Mouse (Mus musculus) forebrain, embryonic 14.5 days (tissue): ENCODE measurements at regions not wholly inside any gene's neighbourhood (a gene's known extent, or its start where the extent isn't known, plus 50 kb on each side); places are given as distances from the start of the nearest gene placed in this dataset.

ENCODE experiments used
- ATAC-seq: fragments of 200-750 bp; cut with Nextera tagmentation; 2 replicates; pipeline ENCODE4 v1.8.0; 2017; ENCODE audit warnings: mild to moderate bottlenecking, moderate library complexity
- DNase-seq: peaks from one replicate; pipeline ENCODE4 v3.0.0-alpha.2; 2015; ENCODE audit warnings: low spot score
- H3K27ac ChIP-seq: fragments of 300-500 bp; sonication (generic); 2 replicates; pipeline ENCODE4 v1.5.1; 2014; ENCODE audit warnings: low read depth, mild to moderate bottlenecking, control low read depth, low read length, moderate library complexity
- H3K27me3 ChIP-seq: fragments of 300-500 bp; sonication (generic); replicated peaks from 2 replicates; pipeline ENCODE4 v1.6.1; 2014; ENCODE audit warnings: low read length, control low read depth, mixed read lengths; ENCODE audit not compliant: control insufficient read depth, insufficient read depth
- H3K36me3 ChIP-seq: fragments of 300-500 bp; sonication (generic); 2 replicates; pipeline ENCODE4 v1.6.1; 2014; ENCODE audit warnings: low read length, control low read depth; ENCODE audit not compliant: control insufficient read depth, insufficient read depth
- H3K4me1 ChIP-seq: fragments of 300-500 bp; sonication (generic); 2 replicates; pipeline ENCODE4 v1.6.1; 2014; ENCODE audit warnings: antibody characterized with exemption, low read length, control low read depth; ENCODE audit not compliant: control insufficient read depth, insufficient read depth
- H3K4me2 ChIP-seq: fragments of 300-500 bp; sonication (generic); 2 replicates; pipeline ENCODE4 v1.6.1; 2014; ENCODE audit warnings: mild to moderate bottlenecking, control low read depth, low read length
- H3K4me3 ChIP-seq: fragments of 300-500 bp; sonication (generic); 2 replicates; pipeline ENCODE4 v1.5.1; 2014; ENCODE audit warnings: low read depth, low read length, control low read depth
- H3K9ac ChIP-seq: fragments of 300-500 bp; sonication (generic); 2 replicates; pipeline ENCODE4 v1.6.1; 2014; ENCODE audit warnings: mild to moderate bottlenecking, low read length, control low read depth, moderate library complexity
- H3K9me3 ChIP-seq: fragments of 300-500 bp; sonication (generic); replicated peaks from 2 replicates; pipeline ENCODE4 v1.6.1; 2016; ENCODE audit warnings: low read length, control low read depth, mixed read lengths; ENCODE audit not compliant: control insufficient read depth
- WGBS: fragments of 180-500 bp; shearing (Covaris S2); extraction: QIAGEN DNeasy Blood & Tissue Kit; methylation state at CpG from one replicate; pipeline ENCODE4 v1.1.7; 2014; 5-methylcytosine and 5-hydroxymethylcytosine counted together

GRCm38 (mm10) chr15:97170074-97170473 lies 76.8 kb upstream of the Pced1b start:
- DNase-seq (no peak), ATAC-seq (no peak)
- Histone ChIP-seq H3K4me3 (no peak overlapping the region), H3K27ac (no peak overlapping the region), H3K27me3 (no peaks in the 10 kb centered on the region), H3K9ac (no peak overlapping the region), H3K36me3 (no peaks in the 10 kb centered on the region), H3K4me1 (no peaks in the 10 kb centered on the region), H3K9me3 (no peaks in the 10 kb centered on the region), H3K4me2 (no peak overlapping the region)
- 90% methylated on average over 6 of the region's 6 CpGs for WGBS

- no peaks in the 10 kb centered on the region for H3K27me3 ChIP-seq
- DNase-seq (no peak), ATAC-seq (no peak)
- no peaks in the 10 kb centered on the region for H3K4me1 ChIP-seq
- H3K27ac ChIP-seq: no peak overlapping the region
- no peaks in the 10 kb centered on the region for H3K36me3 ChIP-seq
- 90% methylated on average over 10 of the region's 10 CpGs for WGBS
- H3K4me3 ChIP-seq: no peak overlapping the region
- no peak overlapping the region for H3K9ac ChIP-seq
- no peaks in the 10 kb centered on the region for H3K9me3 ChIP-seq
- H3K4me2 ChIP-seq: no peak overlapping the region
These were observed 77.5 kb upstream of the Pced1b start for GRCm38 (mm10) chr15:97169381-97169780.

GRCm38 (mm10) chr15:97167116-97167515 lies 79.8 kb upstream of the Pced1b start:
- H3K4me2 ChIP-seq: no peak overlapping the region
- no peaks in the 10 kb centered on the region for H3K36me3 ChIP-seq
- ATAC-seq (no peak), DNase-seq (no peak)
- no peaks in the 10 kb centered on the region for H3K4me1 ChIP-seq
- H3K27ac ChIP-seq: no peak overlapping the region
- no peak overlapping the region for H3K4me3 ChIP-seq
- 97% methylated on average over 7 of the region's 7 CpGs for WGBS
- no peaks in the 10 kb centered on the region for H3K9me3 ChIP-seq
- no peak overlapping the region for H3K9ac ChIP-seq
- no peaks in the 10 kb centered on the region for H3K27me3 ChIP-seq

- Histone ChIP-seq H3K4me2 (no peak overlapping the region), H3K4me3 (no peak overlapping the region), H3K27me3 (no peaks in the 10 kb centered on the region), H3K4me1 (no peaks in the 10 kb centered on the region), H3K9ac (no peak overlapping the region), H3K27ac (no peak overlapping the region), H3K9me3 (no peaks in the 10 kb centered on the region), H3K36me3 (no peaks in the 10 kb centered on the region)
- no peak for ATAC-seq
- DNase-seq: no peak
- 90% methylated on average over 15 of the region's 15 CpGs for WGBS
These were observed 82.3 kb upstream of the Pced1b start for GRCm38 (mm10) chr15:97164616-97165015.

- Histone ChIP-seq H3K4me2 (no peak overlapping the region), H3K36me3 (no peaks in the 10 kb centered on the region), H3K9me3 (no peaks in the 10 kb centered on the region), H3K9ac (no peak overlapping the region), H3K4me3 (no peak overlapping the region), H3K27ac (no peak overlapping the region), H3K27me3 (no peaks in the 10 kb centered on the region), H3K4me1 (no peaks in the 10 kb centered on the region)
- ATAC-seq (no peak), DNase-seq (no peak)
- 96% methylated on average over 6 of the region's 6 CpGs for WGBS
These were observed 82.9 kb upstream of the Pced1b start for GRCm38 (mm10) chr15:97163971-97164370.

- WGBS: 93% methylated on average over 8 of the region's 8 CpGs
- Histone ChIP-seq H3K27me3 (no peaks in the 10 kb centered on the region), H3K27ac (no peak overlapping the region)
These were observed 83.8 kb upstream of the Pced1b start for GRCm38 (mm10) chr15:97163090-97163489.

GRCm38 (mm10) chr15:97162305-97162704 lies 84.6 kb upstream of the Pced1b start:
- H3K9ac ChIP-seq: no peak overlapping the region
- no peaks in the 10 kb centered on the region for H3K9me3 ChIP-seq
- ATAC-seq (no peak), DNase-seq (no peak)
- H3K4me2 ChIP-seq: no peak overlapping the region
- H3K27me3 ChIP-seq: no peaks in the 10 kb centered on the region
- H3K27ac ChIP-seq: no peak overlapping the region
- no peaks in the 10 kb centered on the region for H3K36me3 ChIP-seq
- no peak overlapping the region for H3K4me3 ChIP-seq
- 90% methylated on average over 8 of the region's 8 CpGs for WGBS
- H3K4me1 ChIP-seq: no peaks in the 10 kb centered on the region

More at GRCm38 (mm10) chr15:97163090-97163489, 83.8 kb upstream of the Pced1b start:
- Histone ChIP-seq H3K9ac (no peak overlapping the region), H3K4me1 (no peaks in the 10 kb centered on the region), H3K4me3 (no peak overlapping the region), H3K36me3 (no peaks in the 10 kb centered on the region), H3K4me2 (no peak overlapping the region), H3K9me3 (no peaks in the 10 kb centered on the region)
- DNase-seq: no peak
- ATAC-seq: no peak

- Histone ChIP-seq H3K27me3 (no peaks in the 10 kb centered on the region), H3K9me3 (no peaks in the 10 kb centered on the region), H3K4me2 (no peak overlapping the region), H3K4me1 (no peaks in the 10 kb centered on the region), H3K36me3 (no peaks in the 10 kb centered on the region), H3K27ac (no peak overlapping the region), H3K9ac (no peak overlapping the region), H3K4me3 (no peak overlapping the region)
- DNase-seq (no peak), ATAC-seq (no peak)
- WGBS: 95% methylated on average over 5 of the region's 5 CpGs
These were observed 85.4 kb upstream of the Pced1b start for GRCm38 (mm10) chr15:97161530-97161929.

GRCm38 (mm10) chr15:97152354-97152753 lies 94.6 kb upstream of the Pced1b start:
- no peaks in the 10 kb centered on the region for H3K36me3 ChIP-seq
- no peaks in the 10 kb centered on the region for H3K27me3 ChIP-seq
- H3K9ac ChIP-seq: peak overlapping the region; percentile 6; the same call in 1 of the 2 replicates
- peak; percentile 35 for DNase-seq
- peak; percentile 75 for ATAC-seq
- H3K9me3 ChIP-seq: no peaks in the 10 kb centered on the region
- H3K4me3 ChIP-seq: no peak overlapping the region
- H3K4me1 ChIP-seq: peaks cover 2% of the 10 kb centered on the region; the same call in 1 of the 2 replicates
- H3K27ac ChIP-seq: peak overlapping the region; percentile 84
- peak overlapping the region; percentile 30 for H3K4me2 ChIP-seq
- 68% methylated on average over 8 of the region's 8 CpGs for WGBS
